Mouse (Mus musculus): Measurements from ENCODE around the gene Gm12216. TPM values are rescaled to one million over a fixed set of nuclear protein-coding genes. Genes with fewer than 3 reads are reported as not detected.
"Not testable (repeated sequence)": the region's sequence is repeated elsewhere in the genome, so short reads cannot be mapped to it uniquely, and the experiment has no call there.

Gm12216 gene
- polyA plus RNA-seq, 1 experiment from 2014 or later, result 0.89 TPM

DNA sequence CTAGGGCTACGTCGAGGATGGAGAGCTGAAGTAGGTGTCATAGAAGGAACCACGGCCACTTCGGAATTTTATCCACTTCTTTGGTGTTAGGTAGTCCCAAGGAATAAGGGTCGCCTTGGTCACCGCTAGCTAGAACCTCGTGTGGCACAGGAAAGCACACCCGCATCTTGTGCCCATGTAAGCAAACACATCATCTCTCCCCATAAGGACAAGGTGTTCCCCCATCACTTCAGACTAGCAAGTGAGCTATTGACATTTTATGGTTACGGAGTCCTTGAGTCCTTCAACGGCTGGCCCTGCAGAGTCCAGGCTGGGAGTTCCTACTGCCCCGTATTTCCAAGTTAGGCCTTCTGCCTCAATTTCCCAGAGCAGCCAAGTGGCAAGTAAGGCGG, 89.9 kb downstream of the Gm12216 start:
- peaks cover 42% of the 10 kb centered on the region for H3K79me2 ChIP-seq (ENCODE audit: inconsistent target)
- H3K4me3 ChIP-seq (ENCODE audit: inconsistent target), result no peak overlapping the region; the same call in 1 of the 2 replicates
- H3K36me3 ChIP-seq (ENCODE audit: inconsistent target), result peaks cover 16% of the 10 kb centered on the region
- 61% methylated on average over 12 of the region's 12 CpGs for WGBS (ENCODE audit: missing documents)
- H3K27ac ChIP-seq, result peak overlapping the region; percentile 72

DNA sequence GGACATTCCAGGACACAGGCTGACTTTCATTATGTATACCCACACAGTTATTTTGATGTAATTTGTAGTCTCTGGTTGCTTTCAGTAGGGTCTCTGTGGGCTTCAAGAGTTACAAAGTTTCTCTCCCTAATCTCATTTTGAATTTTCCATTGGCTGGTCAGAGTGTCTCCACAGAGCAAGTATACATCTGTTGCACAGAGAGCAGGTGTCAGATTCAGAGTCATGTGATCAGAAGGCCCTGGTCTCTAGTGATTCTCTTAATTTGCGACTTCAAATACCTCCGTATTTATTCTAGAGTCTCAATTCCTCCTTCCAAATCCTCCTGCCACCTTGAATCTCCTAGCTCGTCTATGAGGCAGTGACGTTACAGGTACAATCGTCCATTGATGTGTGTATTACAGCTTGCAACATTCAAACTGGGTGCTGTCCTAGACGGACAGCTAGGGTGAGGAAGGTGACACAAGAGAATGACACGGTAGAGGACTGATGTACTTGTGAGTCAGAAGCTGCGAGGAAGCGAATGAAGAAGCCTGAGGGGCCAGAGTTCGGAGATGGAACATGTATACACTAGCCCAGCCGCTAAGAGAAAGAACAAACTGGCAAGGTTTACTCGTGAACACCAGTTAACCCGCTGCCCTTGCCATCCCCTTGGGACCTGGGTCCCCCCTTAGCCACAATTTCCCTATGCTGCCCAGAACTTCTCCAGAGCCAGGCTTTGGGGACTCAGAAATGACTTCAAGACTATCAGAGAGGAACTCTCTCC, 90.5 kb downstream of the Gm12216 start:
- H3K4me3 ChIP-seq (ENCODE audit: inconsistent target), result no peak overlapping the region
- H3K36me3 ChIP-seq (ENCODE audit: inconsistent target), result peaks cover 10% of the 10 kb centered on the region
- WGBS (ENCODE audit: missing documents), result 64% methylated on average over 13 of the region's 13 CpGs
- H3K27ac ChIP-seq, result no peak overlapping the region
- H3K79me2 ChIP-seq (ENCODE audit: inconsistent target), result peaks cover 36% of the 10 kb centered on the region

- H3K4me3 ChIP-seq (ENCODE audit: inconsistent target), result no peak overlapping the region
- peak overlapping the region; percentile 93 for H3K27ac ChIP-seq
- no peaks in the 10 kb centered on the region for H3K36me3 ChIP-seq (ENCODE audit: inconsistent target)
- 85% methylated on average over 5 of the region's 5 CpGs for WGBS (ENCODE audit: missing documents)
- no peaks in the 10 kb centered on the region for H3K79me2 ChIP-seq (ENCODE audit: inconsistent target)
These were observed 94.5 kb downstream of the Gm12216 start for GRCm38 (mm10) chr11:53764581-53764980.

- WGBS (ENCODE audit: missing documents), result under 1% methylated on average over 33 of the region's 33 CpGs
- Histone ChIP-seq H3K79me2 (ENCODE audit: inconsistent target) (no peaks in the 10 kb centered on the region), H3K4me3 (ENCODE audit: inconsistent target) (peak overlapping the region; percentile 36), H3K27ac (peak overlapping the region; percentile 93), H3K36me3 (ENCODE audit: inconsistent target) (no peaks in the 10 kb centered on the region)
These were observed 95.4 kb downstream of the Gm12216 start for GRCm38 (mm10) chr11:53763496-53764140.

DNA sequence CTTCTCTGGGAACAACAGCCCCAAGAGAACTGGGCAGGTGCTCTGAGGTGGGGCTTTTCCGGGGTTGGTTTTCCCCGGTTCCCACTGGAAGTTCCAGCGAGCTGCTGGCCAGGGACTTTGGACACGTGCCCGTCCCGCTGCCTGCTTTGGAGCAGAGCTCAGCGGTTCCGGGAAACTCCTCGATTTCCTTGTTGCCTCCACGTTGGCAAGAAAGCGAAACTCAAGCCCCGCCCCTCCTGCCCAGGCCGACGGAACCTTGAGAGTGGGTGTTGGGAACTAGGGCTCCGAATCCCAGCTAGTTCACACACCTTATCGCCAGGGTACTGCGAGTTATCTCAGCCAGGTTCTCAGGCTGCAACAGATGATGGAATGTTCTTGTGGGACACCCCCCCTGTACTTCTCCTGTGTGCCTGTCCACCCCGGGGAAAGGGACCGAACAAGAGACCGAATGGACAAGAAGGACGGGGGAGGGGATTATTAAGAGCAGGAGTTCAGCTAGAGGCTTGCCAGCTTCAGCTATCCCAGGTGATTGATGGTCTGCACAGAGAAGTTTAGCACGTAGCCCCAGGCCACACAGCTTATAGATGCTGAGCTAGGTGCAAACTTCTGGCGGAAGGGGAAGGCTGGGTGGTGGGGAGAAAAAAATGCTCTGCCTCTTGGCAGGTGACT, 96.1 kb downstream of the Gm12216 start:
- Histone ChIP-seq H3K79me2 (ENCODE audit: inconsistent target) (no peaks in the 10 kb centered on the region), H3K27ac (peak overlapping the region; percentile 93), H3K4me3 (ENCODE audit: inconsistent target) (peak overlapping the region; percentile 36), H3K36me3 (ENCODE audit: inconsistent target) (no peaks in the 10 kb centered on the region)
- WGBS (ENCODE audit: missing documents), result 2% methylated on average over 23 of the region's 23 CpGs

DNA sequence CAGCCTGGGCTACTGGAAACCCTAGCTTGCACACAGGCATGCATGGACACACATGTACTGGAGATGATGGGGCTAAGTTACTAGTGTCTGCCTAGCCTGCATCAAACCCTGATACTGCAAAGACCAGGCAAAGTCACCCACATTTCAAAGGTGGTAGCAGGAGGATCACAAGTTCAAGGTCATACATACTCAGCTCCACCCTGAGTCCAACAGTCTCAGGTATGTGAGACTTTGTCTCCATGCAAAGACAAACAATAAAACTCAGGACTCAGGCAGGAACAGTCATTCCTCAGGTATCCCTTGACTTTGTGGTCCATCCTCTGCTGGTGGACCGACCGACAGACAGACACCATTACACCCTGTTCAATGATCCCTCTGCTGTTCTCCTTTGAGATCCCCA, 96.6 kb downstream of the Gm12216 start:
- H3K36me3 ChIP-seq (ENCODE audit: inconsistent target), result no peaks in the 10 kb centered on the region
- no peaks in the 10 kb centered on the region for H3K79me2 ChIP-seq (ENCODE audit: inconsistent target)
- WGBS (ENCODE audit: missing documents), result 42% methylated on average over 2 of the region's 2 CpGs
- peak overlapping the region; percentile 93 for H3K27ac ChIP-seq
- H3K4me3 ChIP-seq (ENCODE audit: inconsistent target), result peak overlapping the region; percentile 36

DNA sequence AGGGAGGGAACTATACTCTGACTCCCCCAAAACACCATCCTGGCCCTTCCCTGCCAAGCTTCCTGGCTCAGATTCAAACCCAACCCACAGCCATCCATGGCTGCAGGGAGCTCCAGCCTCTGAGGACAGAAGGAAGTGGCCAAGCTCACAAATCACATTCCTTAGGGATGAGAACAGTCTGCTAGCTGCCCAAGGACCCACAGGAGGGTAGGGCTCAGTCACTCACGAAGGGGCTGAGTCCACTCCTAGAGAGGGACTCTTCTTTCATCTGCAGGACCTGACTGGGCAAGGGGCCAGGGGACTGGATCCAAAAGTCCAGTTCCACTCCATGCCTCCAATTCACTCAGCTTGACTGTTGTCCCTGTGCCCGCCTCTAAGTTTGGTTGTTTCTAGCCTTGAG, 97.2 kb downstream of the Gm12216 start:
- H3K79me2 ChIP-seq (ENCODE audit: inconsistent target), result no peaks in the 10 kb centered on the region
- no peak overlapping the region for H3K4me3 ChIP-seq (ENCODE audit: inconsistent target)
- 100% methylated on average over 2 of the region's 2 CpGs for WGBS (ENCODE audit: missing documents)
- no peak overlapping the region for H3K27ac ChIP-seq
- no peaks in the 10 kb centered on the region for H3K36me3 ChIP-seq (ENCODE audit: inconsistent target)

DNA sequence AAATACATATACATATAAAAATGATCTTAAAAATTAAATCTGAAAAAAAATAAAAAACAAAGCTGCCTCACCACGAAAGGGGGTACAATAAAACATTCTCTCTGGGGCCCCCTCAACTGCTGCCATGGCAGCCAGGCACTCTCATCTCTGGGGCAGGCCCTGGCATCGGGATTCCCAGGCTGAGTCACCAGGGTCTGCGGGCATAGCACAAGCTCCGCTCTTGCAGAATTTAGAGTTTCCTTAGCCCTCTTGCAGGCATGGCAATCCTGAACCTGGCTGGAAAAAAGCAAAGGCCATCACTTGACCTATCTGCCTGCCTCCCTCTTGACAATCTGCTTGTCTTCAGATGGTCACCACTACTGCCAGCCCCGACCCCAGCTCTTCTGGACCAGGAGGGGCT, 97.8 kb downstream of the Gm12216 start:
- no peak overlapping the region for H3K4me3 ChIP-seq (ENCODE audit: inconsistent target)
- no peaks in the 10 kb centered on the region for H3K79me2 ChIP-seq (ENCODE audit: inconsistent target)
- 95% methylated on average over 5 of the region's 5 CpGs for WGBS (ENCODE audit: missing documents)
- no peak overlapping the region for H3K27ac ChIP-seq
- no peaks in the 10 kb centered on the region for H3K36me3 ChIP-seq (ENCODE audit: inconsistent target)

DNA sequence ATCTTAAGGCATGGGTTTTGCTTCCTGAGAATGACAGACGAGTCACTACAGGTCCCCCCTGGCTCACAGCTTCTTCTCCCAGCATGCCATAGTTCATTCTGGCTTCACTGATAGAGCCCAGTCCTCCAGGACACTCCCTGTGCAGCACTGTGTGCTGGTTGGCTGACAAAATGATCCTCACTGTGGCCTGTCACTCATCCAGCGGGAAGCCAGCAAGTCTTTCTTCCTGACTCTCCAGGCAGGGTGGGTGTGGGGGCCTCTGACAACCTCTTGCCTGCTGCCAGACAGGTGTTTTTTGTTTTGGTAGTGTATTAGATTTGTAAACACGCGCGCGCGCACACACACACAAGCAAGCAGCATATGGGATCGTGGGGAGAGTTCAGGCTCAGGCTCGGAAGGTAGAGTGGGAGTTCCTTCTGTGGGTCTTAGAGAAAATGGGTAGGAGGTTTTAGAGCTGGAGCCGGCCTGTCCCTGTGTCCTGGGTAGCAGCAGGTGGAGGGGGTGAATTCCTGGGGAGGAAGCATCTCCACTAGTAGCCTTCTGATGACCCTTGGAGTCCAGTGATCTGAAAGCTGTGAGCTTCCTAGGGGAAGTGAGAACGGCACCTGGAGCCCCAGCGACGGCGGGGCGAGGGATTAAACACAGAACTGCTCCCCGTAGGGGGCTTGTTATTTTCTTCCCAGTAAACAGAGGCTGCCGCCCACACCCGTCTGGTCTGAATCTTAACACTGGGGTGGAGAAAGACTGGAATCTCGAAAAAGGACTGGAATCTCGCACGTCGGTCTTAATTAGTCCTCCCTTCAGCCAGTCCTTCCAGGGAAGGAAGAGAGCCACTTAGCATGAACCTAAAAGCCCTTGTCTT, 99.3 kb downstream of the Gm12216 start:
- 88% methylated on average over 22 of the region's 22 CpGs for WGBS (ENCODE audit: missing documents)
- no peaks in the 10 kb centered on the region for H3K79me2 ChIP-seq (ENCODE audit: inconsistent target)
- H3K4me3 ChIP-seq (ENCODE audit: inconsistent target), result no peak overlapping the region
- no peak overlapping the region for H3K27ac ChIP-seq
- no peaks in the 10 kb centered on the region for H3K36me3 ChIP-seq (ENCODE audit: inconsistent target)

- Histone ChIP-seq H3K79me2 (ENCODE audit: inconsistent target) (no peaks in the 10 kb centered on the region), H3K36me3 (ENCODE audit: inconsistent target) (no peaks in the 10 kb centered on the region), H3K4me3 (ENCODE audit: inconsistent target) (no peak overlapping the region), H3K27ac (no peak overlapping the region)
- 70% methylated on average over 6 of the region's 6 CpGs for WGBS (ENCODE audit: missing documents)
These were observed 100.2 kb downstream of the Gm12216 start for GRCm38 (mm10) chr11:53758791-53759351.

- not testable (repeated sequence) for H3K27ac ChIP-seq; H3K36me3 ChIP-seq (ENCODE audit: inconsistent target); H3K4me3 ChIP-seq (ENCODE audit: inconsistent target); H3K79me2 ChIP-seq (ENCODE audit: inconsistent target)
- 89% methylated on average over 7 of the region's 9 CpGs for WGBS (ENCODE audit: missing documents)
These were observed 101.0 kb downstream of the Gm12216 start for GRCm38 (mm10) chr11:53758033-53758432.

- H3K36me3 ChIP-seq (ENCODE audit: inconsistent target), result no peaks in the 10 kb centered on the region
- 95% methylated on average over 4 of the region's 4 CpGs for WGBS (ENCODE audit: missing documents)
- no peak overlapping the region for H3K4me3 ChIP-seq (ENCODE audit: inconsistent target)
- H3K27ac ChIP-seq, result no peak overlapping the region
- H3K79me2 ChIP-seq (ENCODE audit: inconsistent target), result no peaks in the 10 kb centered on the region
These were observed 101.4 kb downstream of the Gm12216 start for GRCm38 (mm10) chr11:53757612-53758011.

DNA sequence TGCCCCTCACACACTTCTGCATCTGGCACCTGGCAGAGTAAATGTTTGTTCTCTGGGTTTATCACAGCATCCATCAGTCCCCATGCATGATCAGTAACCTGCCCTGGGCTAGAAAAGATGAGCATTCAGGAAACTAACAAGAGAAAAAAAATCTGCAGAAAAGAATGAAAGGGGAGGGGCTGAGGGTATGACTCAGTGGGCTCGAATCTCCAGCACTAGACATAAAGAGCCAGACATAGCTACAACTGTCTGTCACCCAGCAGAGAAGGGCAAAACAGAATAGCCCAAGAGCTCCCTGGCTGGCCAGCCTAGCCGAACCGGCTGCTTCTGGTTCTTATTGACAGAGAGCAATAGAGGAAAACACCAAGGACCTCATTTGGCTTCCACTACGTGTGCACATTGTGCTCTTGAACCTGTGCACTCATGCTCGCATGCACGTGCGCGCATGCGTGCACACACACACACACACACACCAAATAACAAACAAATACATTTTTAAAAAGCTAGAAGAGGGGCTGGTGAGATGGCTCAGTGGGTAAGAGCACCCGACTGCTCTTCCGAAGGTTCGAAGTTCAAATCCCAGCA, 104.0 kb downstream of the Gm12216 start:
- Histone ChIP-seq H3K4me3 (ENCODE audit: inconsistent target) (no peak overlapping the region), H3K27ac (no peak overlapping the region), H3K36me3 (ENCODE audit: inconsistent target) (no peaks in the 10 kb centered on the region), H3K79me2 (ENCODE audit: inconsistent target) (no peaks in the 10 kb centered on the region)
- 82% methylated on average over 9 of the region's 12 CpGs for WGBS (ENCODE audit: missing documents)
